Mouse (Mus musculus) frontal cortex, adult (tissue): ENCODE results near the gene Rps12-ps3.
A peak's percentile ranks its signal among the peaks of the same experiment; 100 is the strongest.

ENCODE experiments used
- ATAC-seq: cut with Nextera tagmentation; 2 replicates; pipeline ENCODE4 v1.9.2; 2017; ENCODE audit warnings: mild to moderate bottlenecking, moderate library complexity, mixed read lengths; ENCODE audit not compliant: low TSS enrichment

The Rps12-ps3 gene

DNA sequence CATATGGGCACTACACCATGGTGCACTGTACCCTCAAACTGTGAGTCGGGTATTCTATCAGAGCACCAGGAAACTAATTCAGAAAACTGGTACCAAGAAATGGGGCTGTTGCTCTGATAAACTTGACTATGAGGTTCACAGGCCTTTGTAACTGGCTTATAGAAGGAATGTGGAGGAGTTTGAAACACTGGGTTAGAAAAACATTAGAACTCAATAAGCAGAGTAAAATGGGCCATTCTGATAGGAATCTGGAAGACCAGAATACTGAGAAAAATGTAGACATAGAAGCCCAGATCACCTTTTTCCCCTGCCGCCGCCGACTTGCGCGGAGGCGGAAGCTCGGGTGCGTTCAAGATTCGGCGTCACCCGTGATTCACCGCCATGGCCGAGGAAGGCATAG lies at the start of gene Rps12-ps3:
Gene Rps12-ps3 (plus strand): TSS at position 301 of the 400 bp plus-strand sequence.
- no peak for ATAC-seq

DNA sequence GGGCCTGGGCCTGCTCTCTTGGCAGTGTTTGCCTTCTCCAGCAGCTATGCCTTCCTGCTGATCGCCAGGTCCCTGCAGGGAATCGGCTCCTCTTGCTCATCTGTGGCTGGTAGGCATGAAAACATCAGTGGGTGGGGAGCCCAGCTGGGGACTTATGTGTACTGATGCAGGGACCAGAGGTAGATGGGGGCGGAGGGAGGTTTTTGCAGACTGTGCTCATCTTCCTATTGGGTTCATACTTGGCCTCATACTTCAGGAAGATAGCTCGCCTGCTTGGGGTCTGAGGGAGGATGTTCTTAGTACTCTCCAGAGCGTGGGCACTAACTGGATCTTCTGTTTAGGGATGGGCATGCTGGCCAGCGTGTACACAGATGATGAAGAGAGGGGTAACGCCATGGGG lies 48.9 kb upstream of the Rps12-ps3 start:
- peak; percentile 69 for ATAC-seq

DNA sequence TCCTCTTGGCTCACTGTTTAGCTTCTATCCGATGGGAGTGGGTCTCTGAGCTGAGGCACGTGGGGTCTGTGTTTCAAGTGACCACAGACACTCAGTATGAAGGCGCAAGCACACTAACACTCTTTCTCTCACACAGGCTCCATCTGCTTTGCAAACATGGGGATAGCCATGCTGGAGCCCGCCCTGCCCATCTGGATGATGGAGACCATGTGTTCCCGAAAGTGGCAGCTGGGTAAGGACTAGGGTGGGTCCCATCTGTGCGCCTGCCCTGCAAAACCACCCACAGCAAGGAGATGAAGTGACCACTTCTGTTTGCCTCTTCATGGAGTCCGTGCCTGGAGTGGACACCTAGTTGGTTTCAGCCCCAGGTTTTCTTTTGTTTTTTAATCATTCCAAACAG lies 45.7 kb upstream of the Rps12-ps3 start:
- ATAC-seq = no peak

DNA sequence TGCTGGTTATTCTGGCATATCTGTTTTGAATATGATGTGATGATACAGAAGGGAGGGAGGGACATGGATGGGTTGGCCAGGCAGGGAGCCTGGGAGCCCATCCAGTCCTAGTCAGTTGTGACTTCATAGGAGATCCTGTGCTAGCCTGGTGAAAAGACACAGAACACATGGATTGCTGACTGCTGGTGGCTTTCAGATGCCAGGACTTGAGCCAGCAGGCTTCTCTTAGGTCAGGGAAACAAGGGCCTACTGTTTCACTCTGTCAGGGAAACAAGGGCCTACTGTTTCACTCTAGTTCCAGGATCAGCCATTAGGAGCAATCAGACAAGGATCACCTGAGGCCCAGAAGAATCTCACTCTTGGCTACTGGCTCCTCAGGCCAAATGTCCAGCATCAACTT lies 41.2 kb upstream of the Rps12-ps3 start:
- ATAC-seq = peak; percentile 31; the same call in 1 of the 2 replicates

DNA sequence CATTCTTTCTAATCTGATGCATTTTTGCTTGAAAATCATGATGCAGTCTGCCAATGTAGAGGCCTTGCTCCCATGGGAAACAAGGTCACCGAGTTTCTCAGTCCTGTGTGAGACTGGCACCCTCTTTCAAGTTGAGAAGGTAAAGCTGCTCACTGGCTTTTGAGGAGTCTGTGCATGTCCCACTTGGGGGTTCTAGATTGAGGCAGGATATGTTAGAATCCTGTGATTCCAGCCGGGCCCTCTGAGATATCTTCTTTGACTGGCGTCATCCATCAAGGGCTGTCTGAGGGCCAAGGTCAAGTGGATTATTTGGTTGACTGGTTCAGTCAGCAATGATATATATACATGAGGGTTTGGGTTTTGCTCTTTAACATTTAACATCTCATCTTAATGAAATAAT lies 40.1 kb upstream of the Rps12-ps3 start:
- ATAC-seq = no peak

DNA sequence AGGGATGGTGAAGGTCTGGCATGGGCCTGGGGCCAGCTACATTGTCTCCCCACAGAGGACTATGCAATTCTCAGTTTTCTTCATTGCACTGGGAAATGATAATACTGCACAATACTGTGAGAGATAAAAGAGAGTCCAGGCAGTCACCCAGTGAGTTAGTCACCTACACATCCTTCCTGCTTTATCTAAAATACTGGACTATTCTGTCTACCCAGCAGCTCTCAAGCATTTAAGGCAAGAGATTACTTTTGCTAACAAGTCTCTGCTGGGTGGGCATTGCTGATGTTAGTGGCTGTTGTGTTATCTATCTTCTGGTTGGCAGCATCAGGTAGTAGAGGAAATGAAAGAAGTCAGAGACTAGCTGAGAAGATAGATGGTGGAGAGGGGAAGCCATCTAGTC lies 33.0 kb upstream of the Rps12-ps3 start:
- ATAC-seq = no peak

DNA sequence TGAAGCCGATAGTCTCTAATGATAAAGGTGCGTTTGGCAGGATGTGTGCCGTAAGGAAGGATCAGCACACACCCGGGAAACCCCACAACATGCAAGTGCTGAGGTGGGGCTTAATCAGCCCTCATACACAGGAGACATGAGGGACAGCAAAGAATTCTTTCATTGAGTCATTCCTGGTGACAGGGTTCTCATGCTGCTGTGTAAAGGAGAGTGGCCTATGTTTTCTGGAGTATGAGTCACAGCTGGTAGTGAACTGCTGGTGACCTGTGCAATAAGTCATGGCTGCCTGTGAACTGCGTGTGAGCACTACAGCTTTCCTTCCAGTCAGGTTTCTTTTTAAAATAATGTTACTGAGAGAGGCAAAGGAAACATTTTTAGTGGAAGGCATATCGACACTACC lies 32.3 kb upstream of the Rps12-ps3 start:
- ATAC-seq = no peak

DNA sequence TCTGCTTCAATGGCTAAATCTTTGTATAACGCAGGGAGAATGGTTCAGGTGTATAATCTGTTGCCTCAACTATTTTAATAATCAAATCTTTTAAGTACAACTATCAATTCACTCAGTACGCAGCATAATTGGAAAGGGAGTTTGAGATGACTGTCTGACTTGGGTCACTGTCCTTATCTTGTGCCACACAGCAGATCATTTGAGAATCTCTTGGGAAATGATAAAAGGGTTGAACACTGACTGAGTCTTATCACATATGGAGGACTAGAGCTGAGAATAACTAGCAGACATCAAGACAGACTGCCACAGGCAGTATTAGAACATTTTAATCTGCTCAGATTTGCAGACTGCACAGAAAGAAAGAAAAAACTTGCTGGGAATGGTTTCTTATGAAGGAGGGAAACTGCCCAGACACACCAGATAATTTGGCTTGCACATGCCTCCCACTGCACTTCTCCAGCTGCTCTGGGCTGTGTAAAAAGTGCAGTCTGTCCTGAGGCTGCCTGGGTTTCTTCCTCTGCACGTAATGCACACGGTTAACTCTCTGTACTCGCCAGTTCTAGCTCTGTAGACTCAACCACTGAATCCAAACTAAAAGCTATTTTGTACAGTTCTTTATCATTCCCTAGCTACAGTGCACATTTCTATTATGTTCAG lies 29.8 kb upstream of the Rps12-ps3 start:
- ATAC-seq = peak; percentile 95

DNA sequence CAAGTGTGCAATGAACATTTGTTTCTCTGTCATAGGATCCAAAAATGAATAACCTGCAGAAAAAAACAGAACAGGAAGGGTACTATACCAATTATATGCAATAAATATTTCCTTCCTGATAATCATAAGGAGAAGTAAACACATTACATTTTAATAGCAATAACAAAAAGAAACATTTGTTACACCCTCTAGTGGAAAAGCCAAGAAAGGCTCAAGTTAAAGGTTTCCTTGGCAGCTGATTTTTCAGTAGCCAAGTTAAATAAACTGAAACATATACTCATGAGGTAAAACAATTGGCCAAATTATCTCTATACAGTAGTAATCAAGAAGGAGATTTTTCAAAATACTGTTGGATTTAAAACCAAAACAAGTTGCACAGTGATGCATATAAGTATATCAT lies 6.8 kb upstream of the Rps12-ps3 start:
- ATAC-seq = no peak

DNA sequence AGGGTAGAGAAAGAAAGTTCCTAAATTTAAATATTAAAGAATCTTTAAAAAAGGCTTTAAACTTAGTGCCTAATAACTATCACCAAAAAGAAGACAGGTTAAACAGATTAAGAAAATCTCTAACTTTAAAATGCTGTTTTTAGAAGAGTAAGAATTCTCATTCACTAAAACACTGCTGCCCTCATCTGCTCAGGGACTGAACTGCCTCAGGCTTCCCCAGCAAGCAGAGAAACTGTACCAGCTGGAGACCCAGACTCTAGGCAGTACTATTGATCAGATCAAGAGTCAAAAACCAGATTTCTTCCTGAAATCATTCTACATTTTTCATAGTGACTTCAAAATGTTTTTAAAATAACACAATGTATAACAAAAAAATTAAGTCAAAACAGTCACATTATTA lies 5.5 kb upstream of the Rps12-ps3 start:
- ATAC-seq = peak; percentile 87

DNA sequence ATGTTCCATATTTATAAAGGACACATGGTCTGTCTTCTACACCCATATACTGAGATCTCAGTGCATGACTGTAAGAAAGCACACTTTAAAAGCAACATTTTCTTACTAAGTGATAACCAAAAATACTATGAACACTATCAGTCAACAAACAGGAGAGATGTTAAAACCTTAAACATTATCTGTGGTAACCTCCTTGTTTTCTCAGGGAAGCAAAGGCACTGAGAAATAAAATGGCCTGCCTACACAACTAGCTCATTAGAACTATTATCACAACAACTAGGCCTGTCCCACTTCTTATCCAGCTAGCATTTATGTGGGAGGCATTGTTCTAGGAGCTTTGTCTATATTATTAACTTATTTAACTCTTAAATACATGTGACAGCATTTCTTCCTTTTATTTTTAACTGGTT lies 8.7 kb downstream of the Rps12-ps3 start:
- ATAC-seq = no peak

DNA sequence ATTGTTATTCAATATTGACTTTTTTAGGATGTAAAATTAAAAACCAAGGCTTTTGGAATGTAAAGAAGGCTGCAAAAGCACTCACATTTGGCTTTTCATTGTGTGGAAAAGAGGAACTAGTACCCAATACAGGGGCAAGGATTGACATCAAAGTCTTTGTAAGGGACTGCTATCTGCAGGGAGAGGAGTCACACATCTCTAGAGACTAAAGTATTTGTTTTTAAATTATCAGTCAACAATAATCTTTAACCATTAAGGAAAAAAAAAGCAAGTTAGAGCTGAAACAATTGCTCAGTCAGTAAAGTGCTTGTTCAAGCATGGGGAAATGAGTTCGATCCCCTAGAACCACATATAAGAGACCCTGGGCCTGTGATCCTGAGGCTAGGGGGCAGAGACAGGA lies 14.6 kb downstream of the Rps12-ps3 start:
- no peak for ATAC-seq

DNA sequence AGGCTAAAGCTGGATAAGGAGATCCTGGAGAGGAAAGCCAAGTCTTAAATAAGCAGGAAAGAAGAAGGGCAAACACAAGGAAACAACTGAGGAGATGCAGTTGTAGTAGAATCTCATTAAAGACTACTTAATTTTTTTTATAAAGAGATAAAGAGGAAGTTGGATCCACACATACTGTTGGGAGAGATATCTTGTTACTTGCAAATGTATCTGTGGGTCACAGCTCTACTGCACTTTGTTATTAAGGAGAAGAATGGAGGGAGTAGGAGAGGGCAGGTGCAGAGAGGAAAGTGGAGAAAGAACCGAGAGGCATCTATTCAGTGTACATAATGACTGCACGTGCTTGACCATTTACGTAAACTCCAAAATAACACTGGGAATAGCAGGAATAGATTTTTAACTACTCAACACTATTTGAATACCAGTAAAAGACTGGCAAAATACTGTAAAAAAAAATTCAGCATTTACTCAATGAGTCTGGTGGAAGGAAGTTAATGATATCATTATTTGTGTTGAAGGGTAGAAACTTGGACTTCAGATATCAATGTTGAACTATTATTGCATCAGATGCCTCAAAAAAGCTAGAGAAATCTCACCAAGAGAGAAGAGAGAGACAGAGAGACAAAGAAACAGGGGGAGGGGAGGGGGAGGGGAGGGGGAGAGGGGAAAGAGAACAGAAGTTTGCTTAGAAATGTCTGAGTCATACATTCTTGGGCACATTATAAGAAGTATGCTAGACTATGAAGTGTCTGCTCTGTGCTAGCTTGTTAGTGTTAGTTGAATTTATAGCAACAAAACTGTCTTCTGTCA lies 16.0 kb downstream of the Rps12-ps3 start:
- ATAC-seq = no peak

DNA sequence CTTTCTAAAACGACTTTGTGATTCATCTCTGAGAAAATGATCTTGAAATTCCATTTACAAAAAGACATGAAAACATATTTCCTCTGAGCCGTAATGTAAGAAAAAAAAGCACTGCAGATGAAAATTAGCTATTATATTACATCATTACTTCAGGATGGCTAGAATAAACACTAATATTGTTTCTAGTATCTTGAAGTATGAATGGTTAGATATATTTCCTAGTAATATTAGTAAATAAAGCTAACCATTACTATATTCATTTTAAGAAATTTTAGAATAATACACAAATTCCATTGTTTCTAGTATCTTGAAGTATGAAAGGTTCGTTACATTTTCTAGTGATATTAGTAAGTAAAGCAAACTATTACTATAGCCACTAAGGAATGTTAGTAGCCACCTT lies 17.8 kb downstream of the Rps12-ps3 start:
- ATAC-seq = no peak

DNA sequence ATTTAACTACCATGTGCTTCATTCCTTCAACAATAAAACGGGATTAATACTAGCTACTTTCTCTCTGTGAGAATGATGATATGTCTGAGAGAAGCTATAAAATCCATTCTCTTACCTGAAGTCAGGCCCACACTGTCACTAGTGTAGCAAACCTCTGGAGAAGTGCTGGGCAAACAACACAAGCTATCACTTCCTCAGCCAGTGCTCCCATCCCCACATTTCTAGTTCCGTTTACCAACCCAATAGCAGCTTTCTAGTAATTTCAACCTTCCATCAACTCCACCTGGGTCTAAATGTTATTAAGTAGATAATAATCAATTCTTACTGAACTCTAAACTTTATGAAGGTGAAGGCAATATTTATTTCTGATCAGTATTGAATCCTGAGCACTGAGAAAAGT lies 20.9 kb downstream of the Rps12-ps3 start:
- no peak for ATAC-seq

DNA sequence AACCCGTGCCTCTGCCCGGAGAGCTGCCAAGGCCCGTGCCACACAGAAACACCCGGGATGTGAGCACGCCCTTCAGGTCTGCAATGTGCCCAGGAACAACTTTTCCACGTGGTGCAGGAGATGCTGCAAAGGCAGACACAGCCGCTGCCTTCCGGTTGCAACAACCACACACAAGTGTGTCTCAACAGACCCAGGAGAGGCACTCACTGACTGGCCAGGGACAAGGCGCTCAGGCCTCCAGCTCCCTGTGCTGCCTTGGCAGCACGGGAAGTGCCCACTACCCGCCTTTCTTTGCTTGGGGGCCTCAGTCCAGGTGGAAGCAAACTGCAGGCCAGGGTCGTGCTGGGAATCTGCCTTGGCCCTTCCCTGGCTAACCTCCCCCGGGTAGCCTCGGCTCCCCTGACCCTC lies 22.2 kb downstream of the Rps12-ps3 start:
- ATAC-seq = peak; percentile 14; the same call in 1 of the 2 replicates

DNA sequence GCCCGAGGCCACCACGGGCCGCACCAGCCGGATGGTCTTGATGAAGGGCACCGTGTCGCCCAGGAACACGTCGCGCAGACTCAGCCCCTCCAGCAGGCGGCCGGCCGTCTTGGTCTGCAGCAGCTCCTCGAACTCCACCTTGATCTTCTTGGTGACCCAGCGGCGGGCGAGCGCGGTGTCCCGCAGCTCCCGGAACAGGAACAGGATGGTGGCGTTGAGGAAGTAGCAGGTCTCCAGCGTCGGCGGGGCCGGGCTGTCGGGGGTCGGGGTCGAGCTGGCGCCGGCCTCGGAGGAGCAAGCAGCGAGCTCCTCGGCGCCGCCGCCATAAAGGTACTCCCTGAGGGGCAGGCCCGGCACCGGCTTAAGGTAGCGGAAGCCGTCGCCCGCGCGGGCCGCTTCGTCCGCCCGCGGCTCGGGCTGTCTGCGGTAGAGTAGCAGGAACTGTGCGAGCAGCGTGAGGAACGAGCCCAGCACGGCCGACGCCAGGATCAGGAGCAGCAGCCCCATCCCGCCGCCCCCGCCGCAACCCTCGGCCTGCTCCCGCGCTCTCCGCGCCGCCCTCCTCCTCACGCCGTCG lies 23.1 kb downstream of the Rps12-ps3 start:
- peak; percentile 62 for ATAC-seq

DNA sequence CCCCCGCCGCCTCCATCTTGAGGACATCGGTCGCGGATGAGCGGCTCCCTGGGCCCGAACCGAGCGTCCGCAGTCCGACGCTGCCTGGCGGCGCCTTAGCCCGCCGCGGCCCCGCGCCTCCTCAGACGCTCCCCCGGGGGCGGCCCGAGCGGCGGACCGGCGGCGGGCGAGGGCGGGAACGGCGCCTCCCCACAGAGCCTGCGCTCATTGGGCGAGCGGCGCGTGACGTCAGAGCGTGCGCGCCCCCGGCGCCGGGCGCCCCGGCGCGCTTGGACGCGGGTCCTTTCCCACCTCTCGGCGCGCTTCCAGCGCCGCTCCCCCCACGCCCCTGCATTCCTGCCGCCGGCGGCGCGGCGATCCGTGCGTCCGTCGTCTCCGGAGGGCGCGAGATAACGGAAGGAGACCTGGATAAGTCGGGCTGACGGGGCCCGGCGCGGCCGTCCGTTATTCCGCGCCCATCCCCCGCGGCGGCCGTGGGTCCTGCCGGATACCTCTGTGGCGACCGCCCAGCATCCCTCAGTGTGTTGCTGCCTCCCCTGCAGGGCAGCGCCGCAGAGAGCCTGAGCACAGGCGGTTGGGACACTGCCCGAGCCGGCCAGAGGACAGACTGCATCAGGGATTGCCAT lies 23.7 kb downstream of the Rps12-ps3 start, which contains the start of gene Pdzd8:
Gene Pdzd8 (minus strand): TSS at position 123 of the 626 bp plus-strand sequence.
- ATAC-seq = peak; percentile 89

DNA sequence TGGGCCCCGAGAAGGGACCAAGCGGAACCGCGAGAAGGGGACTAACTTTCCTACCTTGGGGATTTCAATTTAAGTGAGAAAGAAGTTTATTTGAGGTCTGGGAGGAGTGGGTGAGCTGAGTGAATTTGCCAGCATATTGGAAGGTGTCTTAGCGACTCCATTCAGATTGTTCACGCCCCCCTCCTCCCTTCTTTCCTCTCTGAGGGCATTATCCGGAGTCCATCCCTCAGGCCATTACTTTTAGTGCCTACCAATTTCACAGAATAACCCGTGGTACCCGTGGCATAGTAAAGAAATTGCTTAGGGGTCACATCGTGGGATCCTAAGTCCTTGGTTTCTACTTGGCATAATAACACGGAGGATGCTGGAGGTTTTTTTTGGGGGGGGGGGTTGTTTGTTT lies 24.2 kb downstream of the Rps12-ps3 start:
- ATAC-seq = no peak

DNA sequence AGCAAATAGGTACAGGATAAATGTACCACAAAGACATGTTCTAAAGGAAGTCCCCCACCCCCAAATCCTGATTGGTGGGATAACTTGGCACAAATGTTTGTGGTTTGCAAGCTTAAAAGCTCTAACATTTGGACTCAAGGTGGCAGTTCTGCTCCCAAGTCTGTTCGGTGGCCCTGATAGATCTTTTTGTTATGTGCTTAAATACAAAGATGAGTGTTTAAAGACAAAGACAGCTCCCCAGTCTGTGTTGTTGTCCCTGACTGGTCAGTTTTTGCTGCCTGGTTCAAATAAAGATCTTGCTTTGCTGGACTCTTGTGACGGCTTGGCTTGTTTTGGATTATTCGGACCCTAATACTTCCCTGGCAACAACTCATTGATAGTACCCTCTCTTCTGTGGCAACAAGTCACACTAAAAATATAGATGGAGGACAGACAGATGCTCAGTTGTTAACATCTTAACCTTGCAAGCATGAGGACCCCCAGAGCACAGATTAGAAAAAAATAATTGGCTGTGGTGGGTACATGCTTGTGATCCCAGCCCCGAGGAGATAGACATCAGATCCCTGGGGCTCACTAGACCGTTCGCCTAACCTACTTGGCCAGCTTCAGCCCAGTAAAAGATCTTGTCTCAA lies 27.4 kb downstream of the Rps12-ps3 start:
- no peak for ATAC-seq

DNA sequence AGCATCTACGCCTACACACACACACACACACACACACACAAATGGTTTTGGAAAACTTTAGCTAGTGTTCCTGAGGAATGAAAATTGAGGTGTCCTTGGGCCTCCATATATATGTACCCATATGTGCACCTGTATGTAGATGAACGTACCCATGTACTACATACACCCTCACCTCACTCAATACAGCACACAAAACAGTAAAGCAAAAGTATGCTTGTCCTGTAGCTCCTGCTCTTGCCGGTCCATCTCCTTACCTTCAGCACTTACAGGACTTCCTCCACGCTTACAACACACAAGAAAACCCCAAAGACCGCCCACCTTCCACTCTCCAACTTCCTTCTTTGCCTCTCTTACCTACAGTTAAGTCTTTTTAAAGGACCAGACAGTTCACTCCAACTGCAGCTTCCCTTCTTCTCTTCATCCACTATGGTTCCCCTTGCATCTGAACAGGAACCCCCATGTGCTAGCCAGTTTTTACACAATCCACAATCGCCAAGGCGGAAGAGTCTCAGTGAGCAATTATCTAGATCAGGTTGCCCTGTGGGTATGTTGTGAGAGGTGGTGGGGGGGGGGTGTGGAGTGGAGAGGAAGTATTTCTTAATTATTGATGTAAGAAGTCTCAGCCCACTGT lies 28.3 kb downstream of the Rps12-ps3 start:
- no peak for ATAC-seq
